Mouse (Mus musculus) small intestine, adult 2 months (tissue): ENCODE measurements at regions not wholly inside any gene's neighbourhood (a gene's known extent, or its start where the extent isn't known, plus 50 kb on each side); places are given as distances from the start of the nearest gene placed in this dataset.
"Not testable (repeated sequence)": the region's sequence is repeated elsewhere in the genome, so short reads cannot be mapped to it uniquely, and the experiment has no call there.

ENCODE experiments used
- H3K27ac ChIP-seq: fragments of 200-500 bp; 2 replicates; pipeline ENCODE4 v1.5.1; 2012; ENCODE audit warnings: low read depth, low read length, control low read depth, inconsistent platforms; ENCODE audit not compliant: insufficient read depth
- H3K27me3 ChIP-seq: fragments of 200-500 bp; 2 replicates; pipeline ENCODE4 v1.6.1; 2012; ENCODE audit warnings: mild to moderate bottlenecking, moderate library complexity, low read length, inconsistent platforms; ENCODE audit not compliant: control insufficient read depth, insufficient read depth
- H3K36me3 ChIP-seq: fragments of 200-500 bp; 2 replicates; pipeline ENCODE4 v1.6.1; 2012; ENCODE audit warnings: mild to moderate bottlenecking, low read length, control low read depth, inconsistent platforms; ENCODE audit not compliant: control insufficient read depth, insufficient read depth
- H3K4me1 ChIP-seq: fragments of 200-500 bp; 2 replicates; pipeline ENCODE4 v1.6.1; 2012; ENCODE audit warnings: low read length, inconsistent platforms, mixed read lengths; ENCODE audit not compliant: control insufficient read depth, insufficient read depth, insufficient read length
- H3K4me3 ChIP-seq: fragments of 200-500 bp; 2 replicates; pipeline ENCODE4 v1.5.1; 2012; ENCODE audit warnings: low read depth, mild to moderate bottlenecking, control low read depth, inconsistent platforms, low read length, moderate library complexity
- CTCF ChIP-seq: fragments of 200-500 bp; IDR thresholded peaks from 2 replicates; pipeline ENCODE4 v1.5.1; 2012; ENCODE audit warnings: low read depth, mild to moderate bottlenecking, control low read depth, inconsistent platforms, low read length, moderate library complexity, mixed read lengths; ENCODE audit not compliant: insufficient replicate concordance, insufficient read length; ENCODE audit errors: extremely low read depth
- POLR2A ChIP-seq: fragments of 200-500 bp; IDR thresholded peaks from 2 replicates; pipeline ENCODE4 v1.6.1; 2012; ENCODE audit warnings: low read depth, mild to moderate bottlenecking, control low read depth, inconsistent platforms, low read length, moderate library complexity
- WGBS: fragments of 180-500 bp; shearing (Covaris S2); methylation state at CpG from one replicate; pipeline ENCODE4 v1.1.7; 2018; 5-methylcytosine and 5-hydroxymethylcytosine counted together

DNA sequence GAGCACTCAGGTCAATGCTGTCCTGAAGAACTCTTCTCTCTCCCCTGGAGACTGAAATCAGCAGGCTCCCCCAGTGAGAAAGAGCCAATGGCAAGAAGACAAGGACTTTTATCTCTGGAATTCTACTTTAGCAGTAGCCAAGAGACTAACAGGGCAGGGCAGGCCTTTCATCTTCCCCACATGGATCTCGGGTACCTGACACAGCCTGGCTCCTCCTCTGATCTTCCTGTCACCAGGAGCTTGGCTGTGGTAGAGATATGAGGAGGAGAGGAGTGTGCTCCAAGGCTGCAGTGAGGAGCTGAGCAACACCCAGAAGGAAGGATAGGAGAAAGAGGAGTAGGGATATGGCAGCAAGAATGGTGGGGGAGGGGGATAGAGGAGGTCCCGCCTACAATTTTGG is 488.5 kb downstream of the Tns1 start:
- Histone ChIP-seq H3K27me3 (no peaks in the 10 kb centered on the region), H3K4me3 (no peak overlapping the region), H3K27ac (no peak overlapping the region), H3K36me3 (no peaks in the 10 kb centered on the region), H3K4me1 (no peaks in the 10 kb centered on the region)
- WGBS, result 75% methylated on average over 2 of the region's 2 CpGs
- TF ChIP-seq POLR2A (no peak), CTCF (no peak)

DNA sequence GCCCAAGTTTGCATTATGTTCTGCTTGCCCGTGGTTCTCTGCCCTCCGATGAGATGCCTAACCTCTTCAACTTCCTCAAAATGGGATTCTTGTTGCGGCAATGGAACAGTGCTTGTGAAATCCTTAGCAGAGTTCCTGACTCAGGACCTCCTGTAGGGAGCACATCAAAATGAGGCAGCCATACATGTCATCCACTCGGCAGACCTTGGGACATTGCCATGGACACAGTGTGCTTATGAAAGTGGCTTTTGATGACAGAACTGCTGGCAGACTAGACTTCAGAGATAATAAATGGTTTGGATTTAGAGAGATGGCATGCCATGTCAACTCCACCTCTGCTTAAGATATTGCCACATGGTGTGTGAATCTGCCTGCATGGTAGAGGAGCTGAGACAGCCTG is 489.4 kb downstream of the Tns1 start:
- Histone ChIP-seq H3K4me1 (no peaks in the 10 kb centered on the region), H3K4me3 (no peak overlapping the region), H3K36me3 (no peaks in the 10 kb centered on the region), H3K27me3 (no peaks in the 10 kb centered on the region), H3K27ac (no peak overlapping the region)
- 90% methylated on average over 4 of the region's 4 CpGs for WGBS
- TF ChIP-seq POLR2A (no peak), CTCF (no peak)

DNA sequence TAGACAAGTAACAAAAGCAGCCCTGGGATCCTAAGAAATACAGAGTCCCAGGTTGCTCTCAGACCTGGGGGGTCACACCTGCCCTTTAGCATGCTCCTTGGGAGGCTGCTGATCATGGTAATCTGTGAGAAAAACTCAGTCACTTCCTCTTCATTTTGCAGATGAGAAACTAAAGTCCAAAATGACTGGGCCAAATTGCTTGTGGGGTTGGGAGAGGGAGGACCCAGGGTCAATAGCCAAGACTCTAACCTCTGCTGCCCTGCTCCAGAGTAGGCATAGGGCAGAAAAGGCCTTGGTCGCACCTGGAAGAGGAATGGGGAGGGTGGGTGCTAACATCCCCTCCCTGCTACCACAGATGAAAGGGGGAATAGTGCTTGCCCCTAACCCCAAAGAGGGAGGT is 491.2 kb downstream of the Tns1 start:
- H3K27me3 ChIP-seq, result no peaks in the 10 kb centered on the region
- H3K27ac ChIP-seq, result no peak overlapping the region
- no peak overlapping the region for H3K4me3 ChIP-seq
- TF ChIP-seq CTCF, result no peak
- TF ChIP-seq POLR2A, result no peak
- no peaks in the 10 kb centered on the region for H3K4me1 ChIP-seq
- no peaks in the 10 kb centered on the region for H3K36me3 ChIP-seq
- WGBS, result 63% methylated on average over 1 of the region's 1 CpGs

DNA sequence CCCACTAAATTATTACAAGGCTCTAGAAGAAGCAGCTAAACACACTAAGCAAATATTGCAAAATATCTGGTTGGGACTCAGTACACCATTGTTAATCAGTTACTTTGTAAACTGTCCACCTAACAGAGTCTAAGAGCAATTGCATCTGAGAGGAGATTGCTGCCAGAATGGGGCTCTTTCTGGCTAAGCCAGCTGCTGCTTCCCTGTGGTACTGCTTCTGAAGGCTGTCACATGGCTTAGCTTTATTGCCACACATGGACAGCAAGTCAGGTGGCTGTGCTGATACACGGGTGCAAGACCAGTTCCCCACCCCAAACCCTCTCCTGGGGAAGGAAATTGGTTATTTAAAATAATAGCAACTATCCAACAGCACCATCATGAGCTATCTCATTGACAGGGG is 493.9 kb downstream of the Tns1 start:
- H3K36me3 ChIP-seq, result no peaks in the 10 kb centered on the region
- WGBS, result 21% methylated on average over 1 of the region's 1 CpGs

DNA sequence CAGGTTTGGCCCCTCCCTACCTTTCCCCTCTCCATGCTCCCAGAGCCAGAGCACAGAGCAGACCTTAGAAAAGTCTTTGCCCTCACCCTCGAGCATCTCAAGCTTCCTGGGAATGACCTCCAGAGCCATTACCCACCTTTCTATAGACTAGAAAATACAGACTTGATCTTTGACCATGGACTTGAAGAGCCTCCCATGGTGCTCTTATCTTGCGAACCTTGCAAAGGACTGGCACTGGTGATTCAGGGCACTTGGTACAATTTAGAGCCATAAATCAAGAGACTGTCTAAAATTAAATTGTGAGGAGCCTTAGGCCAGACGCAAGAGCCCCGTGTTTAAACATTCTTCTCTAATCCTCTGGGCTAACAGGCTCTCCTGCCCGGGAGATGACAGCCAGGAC is 498.9 kb downstream of the Tns1 start:
- no peaks in the 10 kb centered on the region for H3K4me1 ChIP-seq
- no peaks in the 10 kb centered on the region for H3K36me3 ChIP-seq
- no peaks in the 10 kb centered on the region for H3K27me3 ChIP-seq
- no peak overlapping the region for H3K27ac ChIP-seq
- no peak overlapping the region for H3K4me3 ChIP-seq
- TF ChIP-seq CTCF (no peak), POLR2A (no peak)
- WGBS, result 31% methylated on average over 5 of the region's 5 CpGs

More for the DNA sequence above, 493.9 kb downstream of the Tns1 start:
- Histone ChIP-seq H3K27ac (no peak overlapping the region), H3K4me1 (no peaks in the 10 kb centered on the region), H3K27me3 (no peaks in the 10 kb centered on the region), H3K4me3 (no peak overlapping the region)
- no peak for TF ChIP-seq POLR2A
- TF ChIP-seq CTCF, result no peak

DNA sequence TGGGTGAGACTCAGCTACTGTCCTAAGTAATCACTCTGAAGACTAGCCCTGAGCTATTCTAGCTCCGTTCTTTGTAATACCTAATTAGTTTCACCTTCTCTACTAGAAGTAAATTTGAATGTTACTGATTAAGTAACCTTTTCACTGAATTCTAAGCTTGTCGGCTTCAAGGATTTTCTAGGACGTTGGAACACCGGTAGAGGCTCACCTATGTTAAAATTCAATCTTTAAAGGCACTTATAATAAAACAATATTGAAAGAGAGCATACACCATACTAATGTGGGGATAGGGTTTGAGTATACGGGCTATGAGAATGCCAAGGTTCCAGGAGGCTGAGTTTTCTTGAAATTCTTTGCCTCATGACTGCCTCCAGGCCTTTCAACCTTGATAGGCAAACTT is 503.1 kb downstream of the Tns1 start:
- not testable (repeated sequence) for H3K27ac ChIP-seq, H3K27me3 ChIP-seq, H3K4me3 ChIP-seq, H3K36me3 ChIP-seq, H3K4me1 ChIP-seq
- WGBS, result 94% methylated on average over 5 of the region's 5 CpGs

DNA sequence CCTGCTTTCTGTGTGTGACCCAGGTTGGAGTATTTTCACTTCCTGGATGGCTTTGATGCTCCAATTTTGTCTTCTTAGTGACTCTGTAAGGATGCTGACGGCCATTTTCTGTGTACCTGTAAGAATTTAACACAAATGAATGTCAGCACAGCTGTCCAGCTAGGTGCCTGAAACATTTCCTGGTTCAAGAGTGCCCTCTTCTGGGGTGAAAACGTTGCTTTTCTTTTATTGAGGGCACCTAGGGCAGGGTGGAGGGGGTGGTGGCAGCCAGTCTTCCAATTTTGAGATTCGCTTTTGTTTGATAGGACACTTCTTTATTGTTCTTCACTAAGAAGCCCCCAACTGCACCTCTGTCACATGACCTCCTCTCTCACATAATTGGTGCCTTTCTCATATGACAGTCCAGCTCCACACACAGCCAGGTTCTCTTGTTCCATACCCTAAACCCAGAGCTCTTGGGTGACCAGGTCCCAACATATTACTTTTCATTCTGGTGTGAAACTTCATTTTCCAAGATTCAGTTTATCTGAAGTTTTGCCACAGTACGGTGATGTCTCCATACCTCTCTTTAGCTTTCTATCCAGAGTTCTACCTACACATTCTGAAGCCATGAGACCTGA is 505.6 kb downstream of the Tns1 start:
- H3K27ac ChIP-seq, result no peak overlapping the region
- TF ChIP-seq CTCF (peak; percentile 7; the same call in 1 of the 2 replicates), POLR2A (no peak)
- 45% methylated on average over 4 of the region's 4 CpGs for WGBS
- H3K4me3 ChIP-seq, result no peak overlapping the region
- no peaks in the 10 kb centered on the region for H3K27me3 ChIP-seq
- H3K36me3 ChIP-seq, result no peaks in the 10 kb centered on the region
- H3K4me1 ChIP-seq, result no peaks in the 10 kb centered on the region
